Mouse (Mus musculus) midbrain, embryonic 10.5 days (tissue): ENCODE measurements around the gene Plce1. TPM values are rescaled to one million over a fixed set of nuclear protein-coding genes. Genes with fewer than 3 reads are reported as not detected.

Experiments used
- DNase-seq: peaks from one replicate; pipeline ENCODE4 v3.0.0-alpha.2; 2017; ENCODE audit warnings: low spot score
- H3K27ac ChIP-seq: fragments of 300-500 bp; sonication (generic); replicated peaks from 2 replicates; pipeline ENCODE4 v1.5.1; 2016; ENCODE audit warnings: mild to moderate bottlenecking
- H3K27me3 ChIP-seq: fragments of 300-500 bp; sonication (generic); 2 replicates; pipeline ENCODE4 v1.6.1; 2016; ENCODE audit warnings: low read depth, mild to moderate bottlenecking; ENCODE audit not compliant: poor library complexity, severe bottlenecking
- H3K36me3 ChIP-seq: fragments of 300-500 bp; sonication (generic); 2 replicates; pipeline ENCODE4 v1.6.1; 2016; ENCODE audit warnings: mild to moderate bottlenecking, moderate library complexity
- H3K4me1 ChIP-seq: fragments of 300-500 bp; sonication (generic); 2 replicates; pipeline ENCODE4 v1.6.1; 2016
- H3K4me3 ChIP-seq: fragments of 300-500 bp; sonication (generic); 2 replicates; pipeline ENCODE4 v1.5.1; 2016; ENCODE audit warnings: mild to moderate bottlenecking, moderate library complexity
- H3K9me3 ChIP-seq: fragments of 300-500 bp; sonication (generic); replicated peaks from 2 replicates; pipeline ENCODE4 v1.6.1; 2016; ENCODE audit warnings: mild to moderate bottlenecking
- WGBS: fragments of 180-500 bp; shearing (Covaris S2); methylation state at CpG from one replicate; pipeline ENCODE4 v1.1.7; 2016; 5-methylcytosine and 5-hydroxymethylcytosine counted together
- polyA plus RNA-seq: library from polyadenylated mRNA; unstranded; fragments of >200 nt; fragmentation: Nextera tagmentation; extraction: Ambion mirVana; gene quantifications from 2 replicates; pipeline ENCODE4 v1.2.1, GENCODE M21; 2016

The Plce1 gene
- polyA plus RNA-seq, 1 experiment from 2014 or later, result 3.1 TPM

DNA sequence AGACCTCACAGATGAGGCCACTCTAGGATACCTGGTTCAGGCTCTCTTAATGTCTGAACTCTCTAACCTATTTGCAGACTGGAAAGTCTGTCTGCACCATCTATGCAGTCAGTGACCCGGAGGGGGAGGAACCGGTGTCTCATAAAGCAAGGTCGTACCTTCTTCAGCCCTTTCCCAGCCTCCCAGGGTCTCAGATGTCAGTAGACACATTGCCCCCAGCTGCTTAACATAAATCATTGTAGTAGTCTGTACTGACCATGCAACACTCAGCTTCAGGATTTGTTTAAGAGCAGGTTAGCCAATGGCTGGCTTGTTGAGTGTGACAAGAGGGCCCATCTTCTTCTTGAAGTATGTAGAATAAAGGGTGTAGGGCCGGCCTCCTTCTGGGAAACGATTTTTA lies 2.6 kb upstream of the Plce1 start:
- 47% methylated on average over 5 of the region's 5 CpGs for WGBS
- Histone ChIP-seq H3K36me3 (no peaks in the 10 kb centered on the region), H3K4me1 (peaks cover 56% of the 10 kb centered on the region), H3K27ac (peak overlapping the region; percentile 38; the same call in 1 of the 2 replicates), H3K27me3 (peaks cover 44% of the 10 kb centered on the region), H3K4me3 (no peak overlapping the region), H3K9me3 (no peaks in the 10 kb centered on the region)
- peak; percentile 14 for DNase-seq

GRCm38 (mm10) chr19:38478948-38479347 lies 2.0 kb upstream of the Plce1 start:
- Histone ChIP-seq H3K27me3 (peaks cover 51% of the 10 kb centered on the region), H3K4me1 (peaks cover 58% of the 10 kb centered on the region), H3K4me3 (peak overlapping the region; percentile 26; the same call in 1 of the 2 replicates), H3K36me3 (no peaks in the 10 kb centered on the region), H3K9me3 (no peaks in the 10 kb centered on the region), H3K27ac (peak overlapping the region; percentile 13; the same call in 1 of the 2 replicates)
- 26% methylated on average over 7 of the region's 7 CpGs for WGBS
- peak; percentile 60 for DNase-seq

- H3K4me3 ChIP-seq, result no peak overlapping the region
- no peaks in the 10 kb centered on the region for H3K9me3 ChIP-seq
- WGBS, result 80% methylated on average over 5 of the region's 5 CpGs
- no peak for DNase-seq
- H3K36me3 ChIP-seq, result no peaks in the 10 kb centered on the region
- no peak overlapping the region; the same call in 1 of the 2 replicates for H3K27ac ChIP-seq
- peaks cover 58% of the 10 kb centered on the region for H3K4me1 ChIP-seq
- H3K27me3 ChIP-seq, result peaks cover 56% of the 10 kb centered on the region
Measured at GRCm38 (mm10) chr19:38479473-38479872, 1.4 kb upstream of the Plce1 start.

DNA sequence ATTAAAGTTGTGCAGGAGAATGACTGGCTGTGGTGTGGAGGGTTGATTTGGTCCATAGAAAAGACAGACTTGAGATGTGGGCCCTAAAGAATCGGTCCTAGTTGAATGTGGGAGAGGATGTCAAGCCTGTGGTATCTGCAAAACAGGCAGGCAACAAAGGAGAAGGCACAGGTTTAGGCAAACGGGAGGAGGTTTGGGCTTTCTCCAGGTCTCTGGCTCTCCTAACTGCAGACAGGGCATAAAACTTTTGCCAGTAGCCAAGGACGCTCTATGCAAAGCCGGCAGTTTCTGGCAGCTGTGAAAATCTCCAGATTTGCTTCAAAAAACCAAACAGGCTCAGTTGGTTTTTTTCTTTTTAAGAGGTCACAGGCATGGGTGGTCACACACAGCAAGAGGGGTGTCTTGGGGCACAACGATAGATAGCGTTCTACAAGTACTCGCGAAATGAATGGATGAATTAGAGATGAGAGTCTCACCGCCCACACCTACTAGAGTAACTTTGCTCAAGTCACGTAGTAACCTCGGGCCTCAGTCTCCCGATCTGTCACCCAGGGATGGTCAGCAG lies 671 bp upstream of the Plce1 start:
- Histone ChIP-seq H3K27me3 (peaks cover 64% of the 10 kb centered on the region), H3K4me1 (peaks cover 63% of the 10 kb centered on the region), H3K27ac (peak overlapping the region; percentile 87), H3K9me3 (no peaks in the 10 kb centered on the region), H3K4me3 (peak overlapping the region; percentile 78), H3K36me3 (no peaks in the 10 kb centered on the region)
- WGBS, result 11% methylated on average over 12 of the region's 12 CpGs
- DNase-seq, result no peak

DNA sequence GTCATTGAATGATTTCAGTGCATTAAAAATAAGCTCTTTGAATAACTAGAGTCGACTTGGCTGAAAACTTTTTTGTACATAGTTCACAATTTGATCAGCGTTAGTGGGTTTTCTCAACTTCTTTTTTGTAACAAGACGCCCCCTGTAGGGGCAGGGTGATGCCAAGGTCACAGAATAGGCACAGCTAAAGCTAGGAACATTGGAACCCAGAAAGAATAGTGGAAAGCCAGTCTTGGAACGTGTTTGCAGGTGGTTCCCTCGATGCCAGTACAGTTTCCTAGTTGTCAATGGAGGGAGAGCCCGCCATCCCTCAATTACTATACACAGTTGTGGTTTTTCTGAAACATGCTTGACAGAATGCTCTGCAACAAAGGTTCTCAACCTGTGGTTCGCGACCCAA lies 997 bp downstream of the Plce1 start:
- peak overlapping the region; percentile 78 for H3K4me3 ChIP-seq
- H3K36me3 ChIP-seq, result no peaks in the 10 kb centered on the region
- WGBS, result 13% methylated on average over 8 of the region's 8 CpGs
- H3K27me3 ChIP-seq, result peaks cover 72% of the 10 kb centered on the region
- peak overlapping the region; percentile 87; the same call in 1 of the 2 replicates for H3K27ac ChIP-seq
- peaks cover 80% of the 10 kb centered on the region for H3K4me1 ChIP-seq
- H3K9me3 ChIP-seq, result no peaks in the 10 kb centered on the region
- peak; percentile 29 for DNase-seq

- no peak for DNase-seq
- Histone ChIP-seq H3K27ac (no peak overlapping the region), H3K9me3 (no peaks in the 10 kb centered on the region), H3K27me3 (peaks cover 78% of the 10 kb centered on the region), H3K36me3 (no peaks in the 10 kb centered on the region), H3K4me1 (peaks cover 85% of the 10 kb centered on the region), H3K4me3 (peak overlapping the region; percentile 78)
- WGBS, result 24% methylated on average over 19 of the region's 19 CpGs
Measured at GRCm38 (mm10) chr19:38482406-38483181, 1.7 kb downstream of the Plce1 start.

GRCm38 (mm10) chr19:38485779-38486555 lies 5.1 kb downstream of the Plce1 start:
- Histone ChIP-seq H3K9me3 (0 out of 2 replicates have a peak, but pooled peaks cover 4% of the 10 kb centered on the region), H3K36me3 (no peaks in the 10 kb centered on the region), H3K4me3 (peak overlapping the region; percentile 7; the same call in 1 of the 2 replicates), H3K4me1 (peaks cover 66% of the 10 kb centered on the region), H3K27ac (peak overlapping the region; percentile 35), H3K27me3 (peaks cover 53% of the 10 kb centered on the region)
- DNase-seq, result peak; percentile 43
- 8% methylated on average over 11 of the region's 11 CpGs for WGBS

- no peaks in the 10 kb centered on the region for H3K36me3 ChIP-seq
- 27% methylated on average over 4 of the region's 4 CpGs for WGBS
- H3K27me3 ChIP-seq, result peaks cover 42% of the 10 kb centered on the region
- peaks cover 53% of the 10 kb centered on the region for H3K4me1 ChIP-seq
- 0 out of 2 replicates have a peak, but pooled peaks cover 4% of the 10 kb centered on the region for H3K9me3 ChIP-seq
- no peak for DNase-seq
- H3K4me3 ChIP-seq, result 0 out of 2 replicates have a peak overlapping the region, but pooled peaks have one; percentile 4
- peak overlapping the region; percentile 72 for H3K27ac ChIP-seq
Measured at GRCm38 (mm10) chr19:38487501-38487900, 6.6 kb downstream of the Plce1 start.

- no peak overlapping the region for H3K4me3 ChIP-seq
- peak; percentile 54 for DNase-seq
- H3K4me1 ChIP-seq, result peaks cover 44% of the 10 kb centered on the region
- peaks cover 34% of the 10 kb centered on the region for H3K27me3 ChIP-seq
- peak overlapping the region; percentile 72 for H3K27ac ChIP-seq
- H3K9me3 ChIP-seq, result 0 out of 2 replicates have a peak, but pooled peaks cover 4% of the 10 kb centered on the region
- WGBS, result 31% methylated on average over 9 of the region's 9 CpGs
- H3K36me3 ChIP-seq, result no peaks in the 10 kb centered on the region
Measured at GRCm38 (mm10) chr19:38488103-38488912, 7.4 kb downstream of the Plce1 start.

DNA sequence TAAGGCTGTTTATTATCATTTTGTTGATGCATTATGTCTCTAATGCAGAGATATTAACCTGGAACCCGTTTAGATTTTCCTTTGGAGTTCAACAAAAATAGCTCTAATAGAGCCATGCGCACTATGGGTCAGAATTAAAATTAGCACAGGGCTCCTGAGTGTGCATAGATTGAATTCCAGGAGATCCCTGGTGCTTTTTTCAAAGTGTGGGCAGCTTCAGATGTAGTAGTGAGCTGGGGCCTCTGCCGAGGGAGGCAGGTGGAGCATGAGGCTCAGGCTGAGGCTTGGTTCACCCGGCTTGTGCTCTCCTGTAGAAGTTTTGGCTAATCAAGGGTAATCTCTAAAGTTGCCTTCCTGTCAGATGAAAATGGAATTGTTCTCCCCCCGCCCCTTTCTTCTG lies 17.3 kb downstream of the Plce1 start:
- no peak overlapping the region for H3K27ac ChIP-seq
- no peak for DNase-seq
- H3K9me3 ChIP-seq, result no peaks in the 10 kb centered on the region; the same call in 1 of the 2 replicates
- WGBS, result 84% methylated on average over 5 of the region's 5 CpGs
- H3K4me3 ChIP-seq, result no peak overlapping the region
- H3K4me1 ChIP-seq, result no peaks in the 10 kb centered on the region
- peaks cover 9% of the 10 kb centered on the region for H3K36me3 ChIP-seq
- H3K27me3 ChIP-seq, result no peaks in the 10 kb centered on the region

DNA sequence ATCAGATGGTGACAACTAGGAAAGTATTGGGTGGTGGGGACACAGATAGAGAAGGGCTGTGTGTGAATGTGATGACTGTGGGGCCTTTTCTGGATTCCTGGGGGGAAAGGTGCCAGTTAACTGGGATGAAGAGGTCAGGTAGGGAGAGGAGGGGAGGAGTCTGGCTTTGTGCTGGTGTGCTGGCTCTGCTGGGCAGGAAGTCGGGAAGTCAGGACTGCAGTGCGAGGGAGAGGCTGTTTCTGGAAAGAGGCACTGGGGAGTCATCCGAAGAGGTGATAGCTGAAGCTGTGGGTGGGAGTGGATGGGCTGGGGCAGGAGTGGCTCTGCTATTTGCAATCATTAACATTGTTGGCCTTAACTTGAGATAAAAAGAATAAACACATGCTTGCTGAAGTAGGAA lies 23.7 kb downstream of the Plce1 start:
- 76% methylated on average over 3 of the region's 3 CpGs for WGBS
- H3K27me3 ChIP-seq, result no peaks in the 10 kb centered on the region
- no peak overlapping the region for H3K4me3 ChIP-seq
- DNase-seq, result no peak
- H3K9me3 ChIP-seq, result no peaks in the 10 kb centered on the region; the same call in 1 of the 2 replicates
- H3K36me3 ChIP-seq, result no peaks in the 10 kb centered on the region
- peaks cover 3% of the 10 kb centered on the region for H3K4me1 ChIP-seq
- no peak overlapping the region for H3K27ac ChIP-seq

- no peaks in the 10 kb centered on the region for H3K9me3 ChIP-seq
- 88% methylated on average over 7 of the region's 7 CpGs for WGBS
Measured at GRCm38 (mm10) chr19:38506131-38506530, 25.2 kb downstream of the Plce1 start.

More at GRCm38 (mm10) chr19:38506131-38506530, 25.2 kb downstream of the Plce1 start:
- no peaks in the 10 kb centered on the region for H3K36me3 ChIP-seq
- no peak overlapping the region for H3K27ac ChIP-seq
- H3K4me1 ChIP-seq, result peaks cover 3% of the 10 kb centered on the region
- no peaks in the 10 kb centered on the region for H3K27me3 ChIP-seq
- DNase-seq, result no peak
- H3K4me3 ChIP-seq, result no peak overlapping the region
